Mouse (Mus musculus) neural tube, embryonic 12.5 days (tissue): ENCODE results near the gene Cbll1. TPM values are rescaled to one million over a fixed set of nuclear protein-coding genes. Genes with fewer than 3 reads are reported as not detected.
"Not testable (repeated sequence)": the region's sequence is repeated elsewhere in the genome, so short reads cannot be mapped to it uniquely, and the experiment has no call there.

ENCODE experiments used
- ATAC-seq: fragments of 200-750 bp; cut with Nextera tagmentation; 2 replicates; pipeline ENCODE4 v1.8.0; 2017; ENCODE audit warnings: low read depth, mild to moderate bottlenecking, moderate TSS enrichment, moderate library complexity; ENCODE audit not compliant: low FRiP score
- H3K27ac ChIP-seq: fragments of 300-500 bp; sonication (generic); 2 replicates; pipeline ENCODE4 v1.5.1; 2016
- H3K27me3 ChIP-seq: fragments of 300-500 bp; sonication (generic); replicated peaks from 2 replicates; pipeline ENCODE4 v1.6.1; 2016; ENCODE audit warnings: mild to moderate bottlenecking
- H3K36me3 ChIP-seq: fragments of 300-500 bp; sonication (generic); 2 replicates; pipeline ENCODE4 v1.6.1; 2016; ENCODE audit warnings: mild to moderate bottlenecking
- H3K4me1 ChIP-seq: fragments of 300-500 bp; sonication (generic); 2 replicates; pipeline ENCODE4 v1.6.1; 2016
- H3K4me2 ChIP-seq: fragments of 300-500 bp; sonication (generic); replicated peaks from 2 replicates; pipeline ENCODE4 v1.6.1; 2016; ENCODE audit warnings: mild to moderate bottlenecking
- H3K4me3 ChIP-seq: fragments of 300-500 bp; sonication (generic); 2 replicates; pipeline ENCODE4 v1.5.1; 2016
- H3K9ac ChIP-seq: fragments of 300-500 bp; sonication (generic); 2 replicates; pipeline ENCODE4 v1.6.1; 2016; ENCODE audit warnings: mild to moderate bottlenecking
- H3K9me3 ChIP-seq: fragments of 300-500 bp; sonication (generic); 2 replicates; pipeline ENCODE4 v1.6.1; 2016; ENCODE audit warnings: mild to moderate bottlenecking
- WGBS: fragments of 180-500 bp; shearing (Covaris S2); methylation state at CpG from one replicate; pipeline ENCODE4 v1.1.7; 2016; 5-methylcytosine and 5-hydroxymethylcytosine counted together
- polyA plus RNA-seq: library from polyadenylated mRNA; unstranded; fragments of >200 nt; fragmentation: Nextera tagmentation; extraction: Ambion mirVana; gene quantifications from 2 replicates; pipeline ENCODE4 v1.2.1, GENCODE M21; 2016

Cbll1 gene
- polyA plus RNA-seq, 1 experiment from 2014 or later = 15.6 TPM

DNA sequence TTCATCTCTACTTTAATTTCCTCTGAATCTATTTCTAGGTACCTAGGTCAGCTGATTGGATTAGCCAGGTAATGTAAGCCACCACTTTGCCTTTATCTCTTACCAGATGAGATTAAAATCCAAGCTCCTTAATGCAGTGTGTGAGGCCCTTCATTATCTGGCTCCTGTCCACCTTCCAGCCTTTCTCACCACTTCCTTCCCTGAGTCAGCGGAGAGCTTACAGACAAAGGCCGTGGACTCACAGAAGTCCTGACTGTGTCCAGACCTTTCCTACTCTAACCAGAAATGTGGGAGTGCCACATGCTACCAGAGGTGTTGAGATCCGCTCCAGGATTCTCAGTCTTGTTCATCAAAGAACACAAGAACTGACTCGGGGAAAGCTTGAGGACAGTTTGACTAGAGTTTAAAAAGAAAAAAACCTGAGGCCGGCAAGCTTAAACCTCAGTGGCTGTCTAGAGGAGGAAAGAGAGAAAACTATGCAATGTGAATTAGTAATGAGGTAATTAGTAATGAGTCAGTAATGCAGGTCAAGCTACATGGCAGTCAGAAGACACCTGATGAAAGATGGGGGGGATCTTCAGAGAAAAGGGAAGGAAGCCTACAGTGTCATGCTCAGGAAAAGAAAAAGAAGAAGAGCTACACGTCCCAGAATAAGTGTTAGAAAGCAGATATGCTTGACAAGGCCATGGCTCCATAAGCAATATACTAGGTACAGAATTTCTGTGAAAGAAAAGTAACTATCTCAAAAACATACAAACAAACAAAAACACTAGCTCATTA is 14.5 kb upstream of the Cbll1 start:
- H3K36me3 ChIP-seq = no peaks in the 10 kb centered on the region
- no peaks in the 10 kb centered on the region for H3K9me3 ChIP-seq
- WGBS = 84% methylated on average over 6 of the region's 6 CpGs
- no peak overlapping the region for H3K4me3 ChIP-seq
- no peaks in the 10 kb centered on the region for H3K27me3 ChIP-seq
- no peak overlapping the region for H3K4me2 ChIP-seq
- no peak overlapping the region for H3K27ac ChIP-seq
- H3K4me1 ChIP-seq = no peaks in the 10 kb centered on the region
- ATAC-seq = no peak
- no peak overlapping the region for H3K9ac ChIP-seq

DNA sequence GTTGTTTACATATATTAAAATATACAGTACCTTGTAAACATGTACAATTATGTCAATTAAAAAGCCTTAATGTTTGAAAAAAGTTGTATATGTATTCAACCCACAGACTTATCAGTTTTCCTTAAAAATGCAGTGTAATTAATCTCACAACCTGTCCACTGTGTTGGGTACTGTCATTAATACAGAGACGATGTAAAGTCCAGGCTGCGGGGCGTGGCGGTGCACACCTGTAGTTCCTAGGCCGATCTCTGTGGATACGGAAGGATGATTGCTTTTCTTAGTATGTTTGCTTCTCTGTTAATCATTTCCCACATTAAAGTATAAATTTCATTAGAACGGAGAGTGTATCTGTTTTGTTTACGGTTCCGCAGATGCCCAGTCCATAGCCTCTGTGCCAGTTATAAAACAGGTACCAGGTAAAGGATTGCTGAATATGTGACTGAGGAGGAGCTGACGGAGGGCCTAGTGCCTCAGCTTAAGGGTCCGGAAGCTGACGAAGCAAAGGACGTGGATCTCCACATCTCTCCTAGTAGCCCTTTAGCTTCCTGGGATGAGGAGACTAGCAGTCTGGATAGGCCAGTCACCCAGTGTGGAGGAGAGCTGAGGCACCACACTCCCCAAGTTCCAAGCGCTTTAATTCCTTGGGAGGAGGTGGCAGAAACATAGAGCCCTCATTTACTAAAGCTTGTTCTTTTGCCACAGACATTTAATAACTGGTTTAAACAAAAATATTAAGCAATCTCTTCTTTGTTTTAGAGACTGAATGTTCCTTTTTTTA is 13.4 kb upstream of the Cbll1 start:
- WGBS = 94% methylated on average over 14 of the region's 14 CpGs
- Histone ChIP-seq H3K9me3 (no peaks in the 10 kb centered on the region), H3K4me3 (no peak overlapping the region), H3K4me2 (no peak overlapping the region), H3K27ac (no peak overlapping the region), H3K27me3 (no peaks in the 10 kb centered on the region), H3K36me3 (no peaks in the 10 kb centered on the region), H3K9ac (no peak overlapping the region), H3K4me1 (no peaks in the 10 kb centered on the region)
- ATAC-seq = no peak

DNA sequence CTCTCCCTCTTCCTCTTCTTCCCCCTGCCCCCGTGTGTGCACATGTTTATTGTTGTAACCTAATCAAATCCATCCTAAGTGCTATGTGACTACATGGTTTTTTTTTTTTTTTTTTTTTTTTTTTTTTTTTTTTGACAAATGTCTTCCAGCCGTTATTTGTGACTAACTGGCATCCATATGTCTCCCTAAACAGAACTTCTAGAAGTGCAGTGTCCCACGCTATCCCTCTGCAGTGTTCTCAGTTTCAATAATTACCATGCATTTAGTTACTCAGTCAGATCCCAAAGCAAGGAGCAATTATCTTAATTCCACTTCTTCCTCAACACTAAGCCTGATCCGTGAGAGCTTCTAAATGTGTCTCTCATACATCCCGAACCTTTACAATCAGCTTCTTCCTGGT is 11.8 kb upstream of the Cbll1 start:
- Histone ChIP-seq H3K4me3 (no peak overlapping the region), H3K4me2 (no peak overlapping the region), H3K9me3 (no peaks in the 10 kb centered on the region), H3K27ac (no peak overlapping the region), H3K4me1 (no peaks in the 10 kb centered on the region), H3K9ac (no peak overlapping the region), H3K36me3 (no peaks in the 10 kb centered on the region), H3K27me3 (no peaks in the 10 kb centered on the region)
- WGBS = 74% methylated on average over 4 of the region's 5 CpGs
- no peak for ATAC-seq

DNA sequence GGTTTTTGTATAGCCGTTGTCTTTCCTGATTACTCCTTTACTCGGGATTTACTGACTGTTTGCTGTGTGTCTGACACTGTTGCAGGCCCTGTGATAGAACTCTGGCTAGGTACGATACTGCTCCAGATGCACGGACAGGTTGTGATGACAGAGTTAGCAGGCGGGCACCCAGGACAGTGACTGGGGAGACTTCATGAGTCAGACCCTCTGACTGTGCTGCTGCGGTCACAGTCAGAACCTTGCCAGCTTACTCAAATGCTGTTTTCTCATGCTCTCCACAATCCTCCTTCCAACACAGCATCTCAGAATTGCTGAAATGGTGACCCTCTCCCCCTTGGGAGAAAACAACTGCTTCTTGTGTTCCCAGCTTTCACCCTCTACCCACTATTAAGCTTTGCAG is 9.1 kb upstream of the Cbll1 start:
- Histone ChIP-seq H3K4me1 (peaks cover 2% of the 10 kb centered on the region; the same call in 1 of the 2 replicates), H3K9ac (no peak overlapping the region), H3K36me3 (no peaks in the 10 kb centered on the region), H3K27me3 (no peaks in the 10 kb centered on the region), H3K4me2 (no peak overlapping the region), H3K4me3 (no peak overlapping the region), H3K9me3 (no peaks in the 10 kb centered on the region), H3K27ac (no peak overlapping the region)
- 87% methylated on average over 6 of the region's 6 CpGs for WGBS
- no peak for ATAC-seq

DNA sequence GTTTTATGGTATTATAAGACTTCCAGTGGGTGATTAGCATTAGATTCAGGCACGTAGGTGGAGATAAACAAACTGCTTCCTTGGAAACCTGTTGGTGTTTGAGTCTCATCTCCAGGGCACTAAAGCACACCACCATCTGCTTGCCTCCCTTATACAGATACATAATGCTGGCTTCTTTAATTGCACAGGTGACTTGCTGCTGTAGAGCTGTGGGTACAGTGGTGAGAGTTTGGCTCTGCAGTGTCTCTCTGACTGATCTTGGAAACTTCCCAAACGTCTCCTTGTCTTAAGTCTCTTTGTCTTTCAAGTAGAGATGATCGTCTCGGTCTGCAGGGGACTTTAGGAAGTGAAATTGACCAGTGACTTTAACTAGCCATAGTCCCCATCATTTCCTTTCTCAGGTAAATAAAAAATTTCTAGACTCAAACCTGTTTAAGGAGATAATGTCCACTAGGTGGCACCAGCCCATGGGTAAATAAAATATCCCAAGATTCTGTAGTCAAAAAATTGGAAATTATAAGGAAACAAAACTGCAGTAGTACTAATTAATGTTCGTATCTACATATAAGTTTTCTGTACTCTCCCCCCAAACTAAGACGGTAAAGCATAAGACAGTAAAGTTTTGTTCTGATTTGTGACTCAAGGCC is 8.4 kb upstream of the Cbll1 start:
- 46% methylated on average over 6 of the region's 6 CpGs for WGBS
- H3K36me3 ChIP-seq = no peaks in the 10 kb centered on the region
- H3K4me3 ChIP-seq = no peak overlapping the region
- no peaks in the 10 kb centered on the region for H3K9me3 ChIP-seq
- peaks cover 2% of the 10 kb centered on the region; the same call in 1 of the 2 replicates for H3K4me1 ChIP-seq
- no peaks in the 10 kb centered on the region for H3K27me3 ChIP-seq
- H3K27ac ChIP-seq = no peak overlapping the region
- ATAC-seq = no peak
- H3K9ac ChIP-seq = no peak overlapping the region
- H3K4me2 ChIP-seq = no peak overlapping the region

DNA sequence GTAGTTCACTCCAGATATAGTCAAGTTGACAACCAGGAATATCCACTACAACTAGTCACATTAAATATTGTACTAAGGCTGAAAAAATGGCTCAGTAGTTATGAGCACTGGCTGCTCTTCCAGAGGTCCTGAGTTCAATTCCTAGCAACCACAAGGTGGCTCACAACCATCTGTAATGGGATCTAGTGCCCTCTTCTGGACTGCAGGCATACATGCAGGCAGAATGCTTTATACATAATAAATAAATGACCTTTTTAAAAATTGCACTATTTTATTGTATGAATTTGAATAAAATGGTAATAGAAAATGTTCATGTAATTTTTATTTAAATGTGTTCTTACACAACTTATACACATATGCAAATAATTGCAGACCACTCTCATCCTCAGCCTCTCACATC is 3.8 kb upstream of the Cbll1 start:
- no peak for ATAC-seq
- Histone ChIP-seq H3K27ac (no peak overlapping the region), H3K27me3 (no peaks in the 10 kb centered on the region), H3K9ac (no peak overlapping the region), H3K4me1 (peaks cover 9% of the 10 kb centered on the region; the same call in 1 of the 2 replicates), H3K36me3 (no peaks in the 10 kb centered on the region), H3K4me2 (no peak overlapping the region), H3K4me3 (no peak overlapping the region), H3K9me3 (no peaks in the 10 kb centered on the region)

DNA sequence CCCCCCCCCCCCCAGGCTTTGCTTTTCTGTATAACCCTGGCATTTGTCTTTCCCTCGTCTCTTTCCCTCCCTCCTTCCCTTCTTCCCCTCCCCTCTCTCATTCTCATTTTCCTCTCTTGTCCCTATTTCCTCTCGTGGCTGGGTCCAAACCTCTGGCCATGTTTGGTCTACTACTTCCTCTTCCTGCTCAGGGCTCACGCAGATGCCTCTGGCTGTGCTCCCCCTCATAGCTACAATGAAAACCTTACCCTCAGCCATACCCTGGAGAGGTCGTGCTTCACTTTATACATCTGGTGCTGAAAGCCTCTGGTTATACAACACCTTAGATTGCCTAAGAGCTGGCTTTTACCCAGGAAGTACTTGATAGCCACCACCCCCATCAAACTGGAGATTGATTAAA is 1.9 kb upstream of the Cbll1 start:
- no peaks in the 10 kb centered on the region for H3K9me3 ChIP-seq
- no peak for ATAC-seq
- H3K4me3 ChIP-seq = no peak overlapping the region
- H3K27me3 ChIP-seq = no peaks in the 10 kb centered on the region
- H3K9ac ChIP-seq = no peak overlapping the region
- no peak overlapping the region for H3K4me2 ChIP-seq
- 64% methylated on average over 4 of the region's 4 CpGs for WGBS
- H3K4me1 ChIP-seq = peaks cover 14% of the 10 kb centered on the region
- H3K36me3 ChIP-seq = no peaks in the 10 kb centered on the region
- H3K27ac ChIP-seq = no peak overlapping the region

DNA sequence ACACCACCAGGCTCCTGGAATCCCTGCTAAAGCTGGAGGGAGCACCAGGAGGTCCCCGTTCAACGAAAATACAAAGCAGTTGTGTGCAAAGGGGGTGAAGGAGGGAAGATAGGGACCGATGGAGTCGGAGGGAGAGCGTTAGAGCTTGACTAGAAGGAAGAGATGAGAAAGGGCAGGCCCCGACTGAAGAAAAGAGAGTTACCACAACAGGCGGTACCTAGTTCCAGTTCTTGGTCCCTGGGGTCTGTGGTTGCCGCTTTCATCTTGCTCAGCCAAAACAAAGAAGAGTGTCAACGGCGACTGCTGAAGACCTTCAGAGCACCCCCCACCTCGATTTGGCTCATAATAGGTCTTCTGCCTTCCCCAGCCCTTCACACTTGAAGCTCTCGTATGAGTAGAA is 780 bp upstream of the Cbll1 start:
- no peaks in the 10 kb centered on the region for H3K27me3 ChIP-seq
- peak overlapping the region; percentile 80 for H3K4me2 ChIP-seq
- peak overlapping the region; percentile 84; the same call in 1 of the 2 replicates for H3K27ac ChIP-seq
- no peaks in the 10 kb centered on the region for H3K36me3 ChIP-seq
- H3K9ac ChIP-seq = peak overlapping the region; percentile 76
- peak; percentile 12 for ATAC-seq
- no peaks in the 10 kb centered on the region for H3K9me3 ChIP-seq
- 3% methylated on average over 12 of the region's 12 CpGs for WGBS
- peak overlapping the region; percentile 92 for H3K4me3 ChIP-seq
- H3K4me1 ChIP-seq = peaks cover 14% of the 10 kb centered on the region

DNA sequence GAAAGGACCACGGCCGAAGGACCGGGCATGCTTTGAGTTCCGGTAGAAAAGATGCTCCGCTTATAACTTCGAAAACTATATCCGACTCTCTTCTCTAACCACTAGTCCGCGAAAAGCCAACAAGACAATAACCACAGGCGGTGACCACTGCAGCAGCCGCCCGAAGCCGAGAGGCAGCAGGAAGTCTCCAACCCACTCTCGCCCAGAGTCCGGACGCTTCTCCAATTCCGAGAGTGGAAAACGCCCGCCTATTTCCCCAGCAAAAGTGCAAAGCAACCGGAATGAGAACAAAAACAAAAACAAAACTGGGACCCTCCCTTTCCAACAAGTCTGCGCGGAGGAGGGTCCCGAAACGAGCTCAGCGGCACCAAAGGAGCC is 491 bp downstream of the Cbll1 start:
- H3K27ac ChIP-seq = peak overlapping the region; percentile 84; the same call in 1 of the 2 replicates
- no peaks in the 10 kb centered on the region for H3K27me3 ChIP-seq
- peak overlapping the region; percentile 80 for H3K4me2 ChIP-seq
- H3K36me3 ChIP-seq = peaks cover 5% of the 10 kb centered on the region; the same call in 1 of the 2 replicates
- peaks cover 12% of the 10 kb centered on the region for H3K4me1 ChIP-seq
- peak overlapping the region; percentile 76 for H3K9ac ChIP-seq
- 0 out of 2 replicates have a peak, but pooled peaks have one; percentile 22 for ATAC-seq
- under 1% methylated on average over 25 of the region's 25 CpGs for WGBS
- H3K4me3 ChIP-seq = peak overlapping the region; percentile 92
- H3K9me3 ChIP-seq = no peaks in the 10 kb centered on the region

DNA sequence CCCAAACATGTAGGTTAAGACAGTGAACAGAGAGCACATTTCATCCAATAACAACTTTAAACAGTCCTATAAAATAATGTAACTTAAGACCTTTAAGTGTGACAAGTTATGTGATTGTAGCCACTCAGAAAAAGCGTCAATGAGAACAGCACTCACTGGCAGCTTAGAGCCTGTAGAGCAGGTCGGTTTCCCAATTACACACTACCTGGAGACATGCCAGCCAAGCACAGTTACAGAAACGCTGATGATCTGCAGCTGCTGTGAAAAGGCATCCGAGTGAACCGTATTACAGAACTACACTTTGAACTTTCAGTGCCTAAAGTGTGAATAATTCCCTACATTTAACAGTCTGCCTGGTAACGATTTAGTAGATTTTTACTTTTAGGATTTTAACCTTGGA is 13.0 kb downstream of the Cbll1 start:
- Histone ChIP-seq H3K9me3 (no peaks in the 10 kb centered on the region), H3K27me3 (no peaks in the 10 kb centered on the region), H3K4me1 (no peaks in the 10 kb centered on the region), H3K27ac (no peak overlapping the region), H3K4me3 (no peak overlapping the region), H3K36me3 (peaks cover 40% of the 10 kb centered on the region), H3K4me2 (no peak overlapping the region), H3K9ac (no peak overlapping the region)
- ATAC-seq = no peak
- 90% methylated on average over 6 of the region's 6 CpGs for WGBS

DNA sequence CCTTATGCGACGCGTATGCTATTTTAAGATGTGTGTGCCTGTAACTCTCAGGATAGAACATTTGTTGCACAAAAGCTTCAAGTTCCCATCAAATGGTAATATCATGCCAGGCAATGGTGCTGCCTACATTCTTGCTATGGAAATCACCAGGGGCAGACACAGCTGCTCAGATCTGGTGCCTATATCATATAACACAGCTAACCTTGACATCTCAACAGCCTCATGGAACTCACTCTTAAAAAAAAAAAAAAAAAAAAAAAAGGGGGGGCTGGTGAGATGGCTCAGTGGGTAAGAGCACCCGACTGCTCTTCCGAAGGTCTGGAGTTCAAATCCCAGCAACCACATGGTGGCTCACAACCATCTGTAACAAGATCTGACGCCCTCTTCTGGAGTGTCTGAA is 21.2 kb downstream of the Cbll1 start:
- WGBS = 91% methylated on average over 4 of the region's 6 CpGs
- H3K4me1 ChIP-seq, H3K27me3 ChIP-seq, H3K4me2 ChIP-seq, H3K9ac ChIP-seq, H3K27ac ChIP-seq, H3K4me3 ChIP-seq, H3K9me3 ChIP-seq, H3K36me3 ChIP-seq, ATAC-seq: not testable (repeated sequence)

DNA sequence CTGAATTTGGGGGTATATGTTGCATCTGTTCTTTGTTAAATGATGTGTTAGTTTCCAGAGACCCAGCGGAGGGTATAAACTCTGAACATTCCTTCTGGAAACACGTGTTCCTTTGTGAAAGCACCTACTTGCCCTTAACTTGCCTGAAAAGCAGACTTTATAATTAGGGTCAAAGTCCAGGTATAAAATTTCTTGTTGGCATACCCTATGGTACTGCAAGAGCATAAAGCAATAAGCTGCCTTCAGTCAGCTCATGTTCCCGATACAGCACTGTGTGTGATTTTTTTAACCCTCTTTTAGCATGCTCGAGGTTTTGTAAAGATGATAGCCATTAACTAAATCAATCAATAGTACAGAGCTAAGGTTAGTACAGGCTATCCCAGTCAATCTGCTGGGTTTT is 36.8 kb downstream of the Cbll1 start:
- no peaks in the 10 kb centered on the region for H3K4me1 ChIP-seq
- H3K9me3 ChIP-seq = no peaks in the 10 kb centered on the region
- 85% methylated on average over 4 of the region's 4 CpGs for WGBS
- H3K4me2 ChIP-seq = no peak overlapping the region
- no peak overlapping the region for H3K27ac ChIP-seq
- ATAC-seq = no peak
- no peak overlapping the region for H3K9ac ChIP-seq
- H3K27me3 ChIP-seq = no peaks in the 10 kb centered on the region
- no peak overlapping the region for H3K4me3 ChIP-seq
- H3K36me3 ChIP-seq = no peaks in the 10 kb centered on the region
